Mouse (Mus musculus): ENCODE results near the gene Catsperg1. TPM values are rescaled to one million over a fixed set of nuclear protein-coding genes. Genes with fewer than 3 reads are reported as not detected.
A peak's percentile ranks its signal among the peaks of the same experiment; 100 is the strongest.
"Not testable (repeated sequence)": the region's sequence is repeated elsewhere in the genome, so short reads cannot be mapped to it uniquely, and the experiment has no call there.

Gene Catsperg1
- polyA plus RNA-seq, 1 experiment from 2014 or later: 0.79 TPM

DNA sequence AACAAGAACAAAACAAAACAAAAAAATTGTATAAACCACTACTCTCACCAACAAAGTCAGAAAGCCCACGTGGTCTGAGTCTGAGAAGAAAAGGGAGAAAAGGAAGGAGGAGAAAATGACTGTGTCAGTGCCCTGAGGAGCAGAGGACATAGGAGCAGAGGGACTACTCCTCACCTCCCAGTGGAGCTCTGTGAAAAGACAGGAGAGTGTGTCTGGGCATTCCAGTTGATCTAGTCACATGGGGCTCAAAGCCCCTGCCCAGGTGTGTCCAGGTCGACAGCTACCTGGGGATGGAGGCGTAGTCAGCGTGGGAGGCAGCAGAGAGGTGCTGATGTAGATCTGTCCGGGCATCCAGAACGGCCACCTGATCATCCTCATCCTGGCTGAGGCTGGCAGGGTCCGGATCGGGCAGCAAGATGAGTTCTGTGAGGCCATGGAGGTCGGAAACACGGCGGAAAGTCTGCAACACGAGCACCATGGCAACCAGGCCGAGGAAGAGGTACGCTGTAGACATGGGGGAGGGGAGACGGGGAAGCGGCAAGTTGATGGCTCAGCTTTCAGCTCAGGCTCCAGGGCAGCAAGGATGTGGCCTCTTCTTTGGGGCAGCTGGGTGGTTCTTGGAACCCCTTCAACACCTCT, 11.0 kb upstream of the Catsperg1 start:
- Histone ChIP-seq H3K27ac (replicated peaks; ENCODE audit: low read depth, low read length) (no peak overlapping the region), H3K4me1 (ENCODE audit: control insufficient read depth, insufficient read depth, low read length) (peaks cover 9% of the 10 kb centered on the region), H3K9me3 (replicated peaks; ENCODE audit: control insufficient read depth, low read length) (no peaks in the 10 kb centered on the region), H3K4me3 (ENCODE audit: low read depth, low read length) (peak overlapping the region; percentile 15; the same call in 1 of the 2 replicates), H3K27me3 (ENCODE audit: control insufficient read depth, insufficient read depth, low read length) (no peaks in the 10 kb centered on the region), H3K4me2 (ENCODE audit: low read depth, low read length) (peak overlapping the region; percentile 42), H3K36me3 (replicated peaks; ENCODE audit: control insufficient read depth, insufficient read depth, low read depth, low read length) (no peaks in the 10 kb centered on the region), H3K9ac (replicated peaks; ENCODE audit: low read length) (peak overlapping the region; percentile 39)
- DNase-seq (ENCODE audit: low spot score): peak; percentile 75
- ATAC-seq (replicated peaks; ENCODE audit: insufficient number of reproducible peaks, low FRiP score, low TSS enrichment, low read depth): peak; percentile 47; the same call in 1 of the 2 replicates
- 8% methylated on average over 16 of the region's 16 CpGs for WGBS

DNA sequence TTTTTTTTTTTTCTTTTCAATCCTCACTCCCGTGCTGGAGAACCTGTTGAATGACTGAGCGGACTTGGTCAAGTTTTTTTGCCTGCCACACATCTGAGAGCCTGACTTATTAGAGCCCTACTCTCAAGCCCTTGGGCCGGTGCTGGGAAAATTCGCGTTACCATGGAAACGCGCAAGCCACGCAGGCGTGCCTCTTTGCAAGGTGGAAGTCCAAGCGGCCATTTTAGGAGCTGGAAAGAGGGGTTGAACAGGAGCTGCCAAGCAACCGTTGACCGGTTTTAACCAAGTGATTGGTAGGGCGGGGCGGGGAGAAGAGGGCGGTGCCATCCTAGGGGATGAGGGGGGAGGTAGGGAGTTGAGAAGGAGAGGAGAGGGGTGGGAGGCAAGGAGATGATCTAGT, 1.0 kb upstream of the Catsperg1 start:
- WGBS: 46% methylated on average over 15 of the region's 15 CpGs
- Histone ChIP-seq H3K4me3 (ENCODE audit: low read depth, low read length) (no peak overlapping the region), H3K27me3 (ENCODE audit: control insufficient read depth, insufficient read depth, low read length) (no peaks in the 10 kb centered on the region; the same call in 1 of the 2 replicates), H3K4me1 (ENCODE audit: control insufficient read depth, insufficient read depth, low read length) (no peaks in the 10 kb centered on the region), H3K9ac (replicated peaks; ENCODE audit: low read length) (no peak overlapping the region), H3K36me3 (replicated peaks; ENCODE audit: control insufficient read depth, insufficient read depth, low read depth, low read length) (no peaks in the 10 kb centered on the region), H3K27ac (replicated peaks; ENCODE audit: low read depth, low read length) (no peak overlapping the region), H3K4me2 (ENCODE audit: low read depth, low read length) (no peak overlapping the region), H3K9me3 (replicated peaks; ENCODE audit: control insufficient read depth, low read length) (no peaks in the 10 kb centered on the region; the same call in 1 of the 2 replicates)
- no peak for DNase-seq (ENCODE audit: low spot score)
- ATAC-seq (replicated peaks; ENCODE audit: insufficient number of reproducible peaks, low FRiP score, low TSS enrichment, low read depth): no peak

DNA sequence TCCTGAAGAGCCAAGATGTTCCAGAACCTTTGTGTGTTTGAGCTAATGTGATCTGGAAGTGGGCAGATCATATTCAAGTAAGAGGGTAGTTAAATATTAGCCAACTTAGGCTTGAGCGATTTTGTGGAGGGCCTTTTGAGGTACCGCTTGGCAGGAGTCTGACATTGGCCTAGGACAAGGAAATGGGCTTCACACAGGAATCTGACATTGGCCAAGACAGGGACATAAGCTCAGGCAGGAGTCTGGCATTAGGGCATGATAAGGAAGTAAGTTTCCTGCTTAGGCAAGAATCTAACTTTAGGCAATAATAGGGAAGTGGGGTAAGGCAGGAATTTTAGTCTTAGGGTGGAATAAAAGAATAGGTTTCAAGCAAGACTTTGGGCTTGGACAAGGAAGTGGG, 401 bp upstream of the Catsperg1 start:
- Histone ChIP-seq H3K9me3 (replicated peaks; ENCODE audit: control insufficient read depth, low read length) (no peaks in the 10 kb centered on the region), H3K4me3 (ENCODE audit: low read depth, low read length) (no peak overlapping the region), H3K4me2 (ENCODE audit: low read depth, low read length) (no peak overlapping the region), H3K4me1 (ENCODE audit: control insufficient read depth, insufficient read depth, low read length) (no peaks in the 10 kb centered on the region), H3K27me3 (ENCODE audit: control insufficient read depth, insufficient read depth, low read length) (no peaks in the 10 kb centered on the region; the same call in 1 of the 2 replicates), H3K9ac (replicated peaks; ENCODE audit: low read length) (no peak overlapping the region), H3K27ac (replicated peaks; ENCODE audit: low read depth, low read length) (no peak overlapping the region), H3K36me3 (replicated peaks; ENCODE audit: control insufficient read depth, insufficient read depth, low read depth, low read length) (no peaks in the 10 kb centered on the region)
- ATAC-seq (replicated peaks; ENCODE audit: insufficient number of reproducible peaks, low FRiP score, low TSS enrichment, low read depth): no peak
- DNase-seq (ENCODE audit: low spot score): no peak
- 69% methylated on average over 2 of the region's 2 CpGs for WGBS

DNA sequence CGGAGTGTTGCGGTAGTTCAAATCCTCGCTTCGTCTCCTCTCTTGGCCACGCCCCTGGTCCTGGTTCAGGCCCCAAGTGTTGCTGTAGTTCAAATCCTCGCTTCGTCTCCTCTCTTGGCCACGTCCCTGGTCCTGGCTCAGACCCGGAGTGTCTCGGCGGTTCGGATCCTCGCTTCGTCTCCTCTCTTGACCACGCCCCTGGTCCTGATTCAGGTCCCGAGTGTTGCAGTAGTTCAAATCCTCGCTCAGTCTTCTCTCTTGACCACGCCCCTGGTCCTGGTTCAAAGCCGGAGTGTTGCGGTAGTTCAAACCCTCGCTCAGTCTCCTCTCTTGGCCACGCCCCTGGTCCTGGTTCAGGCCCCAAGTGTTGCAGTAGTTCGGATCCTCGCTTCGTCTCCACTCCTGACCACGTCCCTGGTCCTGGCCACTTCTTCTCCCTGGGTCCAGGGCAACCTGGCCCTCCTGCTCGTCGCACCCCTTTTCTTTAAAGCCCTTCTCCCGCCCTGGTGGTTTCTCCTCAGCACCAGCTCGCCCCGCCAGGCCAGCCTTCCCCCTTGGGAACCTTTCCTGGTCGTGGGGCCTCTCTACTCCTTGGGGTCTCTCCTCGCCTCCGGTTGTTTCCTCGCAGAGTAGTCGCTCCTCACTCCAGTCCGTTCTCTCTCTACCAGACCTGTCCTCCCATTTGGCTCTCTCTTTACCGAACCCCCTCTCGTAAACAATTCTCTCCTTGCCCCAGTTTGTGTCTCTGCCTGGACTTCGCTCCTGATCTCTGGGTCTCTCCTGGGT, 867 bp downstream of the Catsperg1 start:
- not testable (repeated sequence) for H3K36me3 ChIP-seq (replicated peaks; ENCODE audit: control insufficient read depth, insufficient read depth, low read depth, low read length); H3K4me1 ChIP-seq (ENCODE audit: control insufficient read depth, insufficient read depth, low read length); ATAC-seq (replicated peaks; ENCODE audit: insufficient number of reproducible peaks, low FRiP score, low TSS enrichment, low read depth); H3K27ac ChIP-seq (replicated peaks; ENCODE audit: low read depth, low read length); H3K27me3 ChIP-seq (ENCODE audit: control insufficient read depth, insufficient read depth, low read length); H3K9ac ChIP-seq (replicated peaks; ENCODE audit: low read length); H3K4me2 ChIP-seq (ENCODE audit: low read depth, low read length); DNase-seq (ENCODE audit: low spot score); H3K4me3 ChIP-seq (ENCODE audit: low read depth, low read length); H3K9me3 ChIP-seq (replicated peaks; ENCODE audit: control insufficient read depth, low read length)
- WGBS: 14% methylated on average over 40 of the region's 40 CpGs

DNA sequence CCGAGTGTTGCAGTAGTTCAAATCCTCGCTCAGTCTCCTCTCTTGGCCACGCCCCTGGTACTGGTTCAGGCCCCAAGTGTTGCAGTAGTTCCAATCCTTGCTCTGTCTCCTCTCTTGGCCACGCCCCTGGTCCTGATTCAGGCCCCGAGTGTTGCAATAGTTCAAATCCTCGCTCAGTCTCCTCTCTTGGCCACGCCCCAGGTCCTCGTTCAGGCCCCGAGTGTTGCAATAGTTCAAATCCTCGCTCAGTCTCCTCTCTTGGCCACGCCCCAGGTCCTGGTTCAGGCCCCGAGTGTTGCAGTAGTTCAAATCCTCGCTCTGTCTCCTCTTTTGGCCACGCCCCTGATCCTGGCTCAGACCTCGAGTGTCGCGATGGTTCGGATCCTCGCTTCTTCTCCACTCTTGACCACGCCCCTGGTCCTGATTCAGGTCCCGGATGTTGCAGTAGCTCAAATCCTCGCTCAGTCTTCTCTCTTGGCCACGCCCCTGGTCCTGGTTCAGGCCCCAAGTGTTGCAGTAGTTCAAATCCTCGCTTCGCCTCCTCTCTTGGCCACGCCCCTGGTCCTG, 1.6 kb downstream of the Catsperg1 start:
- WGBS: 14% methylated on average over 26 of the region's 26 CpGs
- Histone ChIP-seq H3K4me2 (ENCODE audit: low read depth, low read length) (no peak overlapping the region), H3K36me3 (replicated peaks; ENCODE audit: control insufficient read depth, insufficient read depth, low read depth, low read length) (no peaks in the 10 kb centered on the region), H3K9me3 (replicated peaks; ENCODE audit: control insufficient read depth, low read length) (no peaks in the 10 kb centered on the region), H3K4me1 (ENCODE audit: control insufficient read depth, insufficient read depth, low read length) (no peaks in the 10 kb centered on the region), H3K27ac (replicated peaks; ENCODE audit: low read depth, low read length) (no peak overlapping the region), H3K9ac (replicated peaks; ENCODE audit: low read length) (no peak overlapping the region), H3K27me3 (ENCODE audit: control insufficient read depth, insufficient read depth, low read length) (no peaks in the 10 kb centered on the region; the same call in 1 of the 2 replicates), H3K4me3 (ENCODE audit: low read depth, low read length) (peak overlapping the region; percentile 22)
- no peak for ATAC-seq (replicated peaks; ENCODE audit: insufficient number of reproducible peaks, low FRiP score, low TSS enrichment, low read depth)
- DNase-seq (ENCODE audit: low spot score): no peak

DNA sequence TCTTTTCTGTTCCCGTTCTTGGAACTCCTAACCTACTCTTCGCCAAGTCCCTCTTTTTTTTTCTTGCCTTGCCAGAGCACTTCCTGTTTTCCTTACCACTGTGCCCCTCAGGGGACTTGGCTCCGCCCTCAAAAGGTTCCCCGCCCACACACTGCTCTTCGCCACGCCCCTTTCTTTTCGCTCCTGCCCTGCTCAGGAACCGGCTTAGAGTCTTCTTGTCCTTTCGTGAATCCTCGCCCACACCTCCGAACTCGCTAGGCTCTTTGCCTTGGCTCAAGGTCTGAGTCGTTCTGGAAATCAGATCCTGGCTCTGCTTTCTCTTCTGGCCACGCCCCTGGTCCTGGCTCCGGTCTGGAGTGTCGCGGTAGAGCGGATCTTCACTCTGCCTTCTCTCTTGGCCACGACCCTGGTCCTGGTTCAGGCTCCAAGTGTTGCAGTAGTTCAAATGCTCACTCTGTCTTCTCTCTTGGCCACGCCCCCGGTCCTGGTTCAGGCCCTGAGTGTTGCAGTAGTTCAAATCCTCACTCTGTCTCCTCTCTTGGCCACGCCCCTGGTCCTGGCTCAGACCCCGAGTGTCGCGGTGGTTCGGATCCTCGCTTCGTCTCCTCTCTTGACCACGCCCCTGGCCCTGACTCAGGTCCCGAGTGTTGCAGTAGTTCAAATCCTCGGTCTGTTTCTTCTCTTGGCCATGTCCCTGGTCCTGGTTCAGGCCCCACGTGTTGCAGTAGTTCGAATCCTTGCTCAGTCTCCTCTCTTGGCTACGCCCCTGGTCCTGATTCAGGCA, 2.2 kb downstream of the Catsperg1 start:
- no peak overlapping the region for H3K27ac ChIP-seq (replicated peaks; ENCODE audit: low read depth, low read length)
- H3K4me1 ChIP-seq (ENCODE audit: control insufficient read depth, insufficient read depth, low read length): no peaks in the 10 kb centered on the region
- H3K4me3 ChIP-seq (ENCODE audit: low read depth, low read length): peak overlapping the region; percentile 22
- H3K9me3 ChIP-seq (replicated peaks; ENCODE audit: control insufficient read depth, low read length): no peaks in the 10 kb centered on the region
- peak overlapping the region; percentile 37 for H3K4me2 ChIP-seq (ENCODE audit: low read depth, low read length)
- H3K27me3 ChIP-seq (ENCODE audit: control insufficient read depth, insufficient read depth, low read length): no peaks in the 10 kb centered on the region; the same call in 1 of the 2 replicates
- no peaks in the 10 kb centered on the region for H3K36me3 ChIP-seq (replicated peaks; ENCODE audit: control insufficient read depth, insufficient read depth, low read depth, low read length)
- no peak overlapping the region for H3K9ac ChIP-seq (replicated peaks; ENCODE audit: low read length)
- ATAC-seq (replicated peaks; ENCODE audit: insufficient number of reproducible peaks, low FRiP score, low TSS enrichment, low read depth): peak; percentile 42; the same call in 1 of the 2 replicates
- peak; percentile 81 for DNase-seq (ENCODE audit: low spot score)
- 5% methylated on average over 34 of the region's 34 CpGs for WGBS

DNA sequence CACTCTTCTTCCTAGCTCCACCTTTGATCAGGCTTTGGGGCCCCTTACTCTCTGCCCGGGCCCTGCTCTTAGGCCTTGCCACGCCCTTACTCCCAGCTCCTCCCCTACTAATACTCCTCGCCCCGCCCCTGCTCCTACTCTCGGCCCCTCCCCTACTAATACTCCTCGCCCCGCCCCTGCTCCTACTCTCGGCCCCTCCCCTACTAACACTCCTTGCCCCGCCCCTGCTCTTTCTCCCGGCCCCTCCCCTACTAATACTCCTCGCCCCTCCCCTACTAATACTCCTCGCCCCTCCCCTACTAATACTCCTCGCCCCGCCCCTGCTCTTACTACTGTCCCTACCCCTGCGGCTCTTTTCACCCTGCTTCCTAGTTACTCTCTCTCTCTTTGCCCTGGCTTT, 2.8 kb downstream of the Catsperg1 start:
- H3K9me3 ChIP-seq (replicated peaks; ENCODE audit: control insufficient read depth, low read length); H3K36me3 ChIP-seq (replicated peaks; ENCODE audit: control insufficient read depth, insufficient read depth, low read depth, low read length); DNase-seq (ENCODE audit: low spot score); H3K27me3 ChIP-seq (ENCODE audit: control insufficient read depth, insufficient read depth, low read length); H3K9ac ChIP-seq (replicated peaks; ENCODE audit: low read length); ATAC-seq (replicated peaks; ENCODE audit: insufficient number of reproducible peaks, low FRiP score, low TSS enrichment, low read depth); H3K27ac ChIP-seq (replicated peaks; ENCODE audit: low read depth, low read length); H3K4me1 ChIP-seq (ENCODE audit: control insufficient read depth, insufficient read depth, low read length): not testable (repeated sequence)
- H3K4me3 ChIP-seq (ENCODE audit: low read depth, low read length): peak overlapping the region; percentile 22; the same call in 1 of the 2 replicates
- WGBS: 25% methylated on average over 15 of the region's 15 CpGs
- H3K4me2 ChIP-seq (ENCODE audit: low read depth, low read length): peak overlapping the region; percentile 37
